Mouse (Mus musculus): Measurements from ENCODE around the gene Agbl1. TPM values are rescaled to one million over a fixed set of nuclear protein-coding genes. Genes with fewer than 3 reads are reported as not detected.

The Agbl1 gene
- polyA plus RNA-seq, 1 experiment from 2014 or later = 0.09 TPM

DNA sequence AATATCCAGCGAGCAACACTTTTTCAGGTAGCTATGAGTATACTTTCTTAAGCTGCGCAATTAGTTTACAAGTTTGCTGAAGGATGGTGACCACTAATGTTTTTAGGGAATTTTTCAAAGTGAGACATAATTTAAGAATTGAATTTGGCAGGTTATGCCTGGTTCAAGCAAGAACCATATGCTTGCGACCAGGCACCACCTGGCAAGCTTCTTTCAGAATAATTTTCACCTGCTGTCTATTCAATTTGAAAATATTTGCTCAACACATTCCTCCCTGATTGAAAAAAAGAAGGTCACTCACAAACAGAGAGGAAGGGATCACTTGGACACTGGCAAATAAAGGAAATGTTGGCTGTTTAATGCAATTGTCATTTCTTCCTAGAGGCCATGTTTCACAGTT, 779.9 kb downstream of the Agbl1 start:
- no peaks in the 10 kb centered on the region for H3K9me3 ChIP-seq (ENCODE audit: control insufficient read depth, low read length)
- no peak for ATAC-seq (ENCODE audit: insufficient number of reproducible peaks, insufficient read depth, low FRiP score, low read depth)
- H3K9ac ChIP-seq (ENCODE audit: low read length) = no peak overlapping the region
- 74% methylated on average over 3 of the region's 3 CpGs for WGBS
- no peaks in the 10 kb centered on the region for H3K27me3 ChIP-seq (ENCODE audit: control insufficient read depth, insufficient read depth, low read length)
- no peak overlapping the region for H3K27ac ChIP-seq (replicated peaks in 1 of 2; ENCODE audit: control insufficient read depth in 1 of 2, insufficient read depth in 1 of 2, low read depth in 2 of 2, low read length in 2 of 2)
- H3K36me3 ChIP-seq (ENCODE audit: control insufficient read depth, insufficient read depth, low read length) = no peaks in the 10 kb centered on the region
- no peak overlapping the region for H3K4me2 ChIP-seq (ENCODE audit: low read length)
- no peak overlapping the region for H3K4me3 ChIP-seq (ENCODE audit: control insufficient read depth in 1 of 2, insufficient read depth in 1 of 2, low read depth in 1 of 2, low read length in 2 of 2)
- no peaks in the 10 kb centered on the region for H3K4me1 ChIP-seq (ENCODE audit: control insufficient read depth in 2 of 2, insufficient read depth in 2 of 2, low read length in 2 of 2)

DNA sequence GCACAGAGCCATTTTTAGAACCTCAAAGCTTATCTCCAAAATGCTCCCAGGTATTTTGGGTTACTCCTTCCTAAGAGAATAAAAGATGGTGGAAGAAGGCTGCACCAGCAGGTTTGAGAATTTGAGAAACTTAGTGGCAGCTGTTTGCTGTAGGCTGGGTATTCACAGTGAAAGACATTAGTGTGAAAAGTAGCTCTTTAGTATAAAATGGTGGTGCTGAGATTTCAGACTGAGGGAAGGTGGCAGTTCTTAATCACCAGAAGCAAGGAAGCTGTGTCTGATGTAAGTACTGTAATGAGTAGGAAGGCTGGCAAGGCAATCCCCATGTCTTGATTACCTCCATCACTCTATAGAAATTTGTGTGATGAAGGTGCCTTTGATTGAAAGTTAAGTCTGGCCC, 799.3 kb downstream of the Agbl1 start:
- H3K27me3 ChIP-seq (ENCODE audit: control insufficient read depth, insufficient read depth, low read length) = no peaks in the 10 kb centered on the region
- H3K27ac ChIP-seq (replicated peaks in 1 of 2; ENCODE audit: control insufficient read depth in 1 of 2, insufficient read depth in 1 of 2, low read depth in 2 of 2, low read length in 2 of 2) = no peak overlapping the region
- H3K4me1 ChIP-seq (ENCODE audit: control insufficient read depth in 2 of 2, insufficient read depth in 2 of 2, low read length in 2 of 2) = no peaks in the 10 kb centered on the region
- no peak for ATAC-seq (ENCODE audit: insufficient number of reproducible peaks, insufficient read depth, low FRiP score, low read depth)
- no peak overlapping the region for H3K9ac ChIP-seq (ENCODE audit: low read length)
- H3K4me2 ChIP-seq (ENCODE audit: low read length) = no peak overlapping the region
- no peaks in the 10 kb centered on the region for H3K9me3 ChIP-seq (ENCODE audit: control insufficient read depth, low read length)
- H3K36me3 ChIP-seq (ENCODE audit: control insufficient read depth, insufficient read depth, low read length) = no peaks in the 10 kb centered on the region
- no peak overlapping the region for H3K4me3 ChIP-seq (ENCODE audit: control insufficient read depth in 1 of 2, insufficient read depth in 1 of 2, low read depth in 1 of 2, low read length in 2 of 2)

DNA sequence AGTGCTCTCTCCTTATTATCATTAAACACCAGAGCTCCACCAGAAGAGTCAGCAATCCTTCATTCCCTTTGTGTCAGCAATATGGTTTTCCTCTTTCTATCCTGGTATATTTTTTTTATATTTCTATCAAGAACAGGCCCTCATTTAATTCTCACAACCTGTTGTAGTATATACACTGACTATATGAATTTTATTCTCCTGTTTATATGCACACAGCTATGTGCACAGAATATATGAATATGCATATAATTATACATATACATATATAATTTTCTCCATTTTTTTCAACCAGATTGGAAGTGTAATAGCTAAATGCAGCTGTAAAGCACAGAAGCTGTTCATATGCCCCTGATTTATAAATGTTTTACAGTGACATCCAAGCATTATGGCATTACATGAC, 846.3 kb downstream of the Agbl1 start:
- Histone ChIP-seq H3K36me3 (ENCODE audit: control insufficient read depth, insufficient read depth, low read length) (no peaks in the 10 kb centered on the region), H3K27me3 (ENCODE audit: control insufficient read depth, insufficient read depth, low read length) (no peaks in the 10 kb centered on the region), H3K4me1 (ENCODE audit: control insufficient read depth in 2 of 2, insufficient read depth in 2 of 2, low read length in 2 of 2) (no peaks in the 10 kb centered on the region), H3K9me3 (ENCODE audit: control insufficient read depth, low read length) (no peaks in the 10 kb centered on the region), H3K27ac (replicated peaks in 1 of 2; ENCODE audit: control insufficient read depth in 1 of 2, insufficient read depth in 1 of 2, low read depth in 2 of 2, low read length in 2 of 2) (no peak overlapping the region), H3K4me3 (ENCODE audit: control insufficient read depth in 1 of 2, insufficient read depth in 1 of 2, low read depth in 1 of 2, low read length in 2 of 2) (no peak overlapping the region), H3K9ac (ENCODE audit: low read length) (no peak overlapping the region), H3K4me2 (ENCODE audit: low read length) (no peak overlapping the region)
- ATAC-seq (ENCODE audit: insufficient number of reproducible peaks, insufficient read depth, low FRiP score, low read depth) = no peak

DNA sequence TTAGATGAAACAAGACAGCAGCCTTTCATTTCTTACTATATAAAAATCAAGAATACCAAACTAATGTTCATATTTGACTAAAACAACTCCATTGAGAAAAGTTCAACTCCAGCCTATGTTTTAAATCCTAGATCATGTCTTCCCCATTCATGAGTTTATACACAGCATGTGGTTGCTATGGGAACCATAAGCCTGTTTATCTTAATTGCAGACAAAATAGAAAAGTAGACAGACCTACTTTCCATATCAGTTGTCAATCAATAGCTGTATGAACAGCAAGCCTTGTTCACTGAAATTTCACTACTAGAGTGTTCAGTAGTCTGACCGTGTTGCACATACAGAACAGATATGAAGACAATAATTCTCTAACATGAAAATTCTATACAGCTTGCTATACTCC, 857.6 kb downstream of the Agbl1 start:
- H3K27ac ChIP-seq (replicated peaks in 1 of 2; ENCODE audit: control insufficient read depth in 1 of 2, insufficient read depth in 1 of 2, low read depth in 2 of 2, low read length in 2 of 2) = no peak overlapping the region
- H3K27me3 ChIP-seq (ENCODE audit: control insufficient read depth, insufficient read depth, low read length) = no peaks in the 10 kb centered on the region
- 71% methylated on average over 1 of the region's 1 CpGs for WGBS
- no peak overlapping the region for H3K4me2 ChIP-seq (ENCODE audit: low read length)
- H3K9me3 ChIP-seq (ENCODE audit: control insufficient read depth, low read length) = no peaks in the 10 kb centered on the region
- H3K4me3 ChIP-seq (ENCODE audit: control insufficient read depth in 1 of 2, insufficient read depth in 1 of 2, low read depth in 1 of 2, low read length in 2 of 2) = no peak overlapping the region
- no peaks in the 10 kb centered on the region for H3K36me3 ChIP-seq (ENCODE audit: control insufficient read depth, insufficient read depth, low read length)
- H3K4me1 ChIP-seq (ENCODE audit: control insufficient read depth in 2 of 2, insufficient read depth in 2 of 2, low read length in 2 of 2) = no peaks in the 10 kb centered on the region
- no peak for ATAC-seq (ENCODE audit: insufficient number of reproducible peaks, insufficient read depth, low FRiP score, low read depth)
- H3K9ac ChIP-seq (ENCODE audit: low read length) = no peak overlapping the region

DNA sequence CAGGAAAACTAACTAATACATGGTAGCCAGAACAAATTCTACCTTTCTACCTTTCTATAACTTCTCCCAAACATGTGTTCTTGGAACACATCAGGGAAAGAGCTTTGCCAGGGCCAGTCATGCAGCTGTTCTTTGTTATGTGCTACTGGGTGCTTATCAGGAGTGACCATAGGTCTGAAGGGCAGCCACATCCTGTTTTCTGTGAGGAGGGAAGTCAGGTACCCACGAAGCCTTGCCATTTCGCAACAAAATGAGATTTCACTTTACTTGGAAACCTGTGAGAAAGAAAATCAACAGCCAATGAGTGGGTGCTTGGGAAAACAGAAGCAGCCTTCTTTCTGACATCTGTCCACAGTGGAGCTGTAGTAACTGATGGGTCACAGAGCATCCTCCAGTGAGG, 865.5 kb downstream of the Agbl1 start:
- Histone ChIP-seq H3K27me3 (ENCODE audit: control insufficient read depth, insufficient read depth, low read length) (no peaks in the 10 kb centered on the region), H3K9ac (ENCODE audit: low read length) (no peak overlapping the region), H3K4me2 (ENCODE audit: low read length) (no peak overlapping the region), H3K36me3 (ENCODE audit: control insufficient read depth, insufficient read depth, low read length) (no peaks in the 10 kb centered on the region), H3K4me3 (ENCODE audit: control insufficient read depth in 1 of 2, insufficient read depth in 1 of 2, low read depth in 1 of 2, low read length in 2 of 2) (no peak overlapping the region), H3K27ac (replicated peaks in 1 of 2; ENCODE audit: control insufficient read depth in 1 of 2, insufficient read depth in 1 of 2, low read depth in 2 of 2, low read length in 2 of 2) (no peak overlapping the region), H3K9me3 (ENCODE audit: control insufficient read depth, low read length) (no peaks in the 10 kb centered on the region), H3K4me1 (ENCODE audit: control insufficient read depth in 2 of 2, insufficient read depth in 2 of 2, low read length in 2 of 2) (no peaks in the 10 kb centered on the region)
- ATAC-seq (ENCODE audit: insufficient number of reproducible peaks, insufficient read depth, low FRiP score, low read depth) = no peak
- 35% methylated on average over 2 of the region's 2 CpGs for WGBS

DNA sequence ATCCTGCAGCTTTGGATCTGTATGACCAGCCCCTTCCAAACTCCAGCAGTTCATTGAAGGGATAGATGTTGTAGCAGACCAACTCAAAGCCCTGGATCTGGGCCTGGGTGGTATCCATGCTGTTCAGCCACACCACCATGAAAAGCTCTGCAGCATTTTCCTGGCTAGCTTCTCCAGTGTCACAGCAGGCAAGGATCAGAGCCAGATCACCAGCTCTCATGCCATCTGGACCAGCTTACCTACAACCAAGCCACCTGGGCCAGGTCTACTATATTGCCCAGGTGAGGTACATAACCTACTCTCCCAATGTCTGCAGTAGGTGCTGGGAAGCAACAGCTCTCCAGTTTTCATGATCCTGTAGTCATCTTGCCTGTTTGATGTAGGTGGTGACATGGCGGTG, 884.3 kb downstream of the Agbl1 start:
- no peak overlapping the region for H3K4me3 ChIP-seq (ENCODE audit: control insufficient read depth in 1 of 2, insufficient read depth in 1 of 2, low read depth in 1 of 2, low read length in 2 of 2)
- H3K27me3 ChIP-seq (ENCODE audit: control insufficient read depth, insufficient read depth, low read length) = no peaks in the 10 kb centered on the region
- H3K9ac ChIP-seq (ENCODE audit: low read length) = no peak overlapping the region
- no peak overlapping the region for H3K27ac ChIP-seq (replicated peaks in 1 of 2; ENCODE audit: control insufficient read depth in 1 of 2, insufficient read depth in 1 of 2, low read depth in 2 of 2, low read length in 2 of 2)
- H3K36me3 ChIP-seq (ENCODE audit: control insufficient read depth, insufficient read depth, low read length) = no peaks in the 10 kb centered on the region
- H3K4me2 ChIP-seq (ENCODE audit: low read length) = no peak overlapping the region
- 93% methylated on average over 1 of the region's 1 CpGs for WGBS
- no peak for ATAC-seq (ENCODE audit: insufficient number of reproducible peaks, insufficient read depth, low FRiP score, low read depth)
- no peaks in the 10 kb centered on the region for H3K9me3 ChIP-seq (ENCODE audit: control insufficient read depth, low read length)
- no peaks in the 10 kb centered on the region for H3K4me1 ChIP-seq (ENCODE audit: control insufficient read depth in 2 of 2, insufficient read depth in 2 of 2, low read length in 2 of 2)

DNA sequence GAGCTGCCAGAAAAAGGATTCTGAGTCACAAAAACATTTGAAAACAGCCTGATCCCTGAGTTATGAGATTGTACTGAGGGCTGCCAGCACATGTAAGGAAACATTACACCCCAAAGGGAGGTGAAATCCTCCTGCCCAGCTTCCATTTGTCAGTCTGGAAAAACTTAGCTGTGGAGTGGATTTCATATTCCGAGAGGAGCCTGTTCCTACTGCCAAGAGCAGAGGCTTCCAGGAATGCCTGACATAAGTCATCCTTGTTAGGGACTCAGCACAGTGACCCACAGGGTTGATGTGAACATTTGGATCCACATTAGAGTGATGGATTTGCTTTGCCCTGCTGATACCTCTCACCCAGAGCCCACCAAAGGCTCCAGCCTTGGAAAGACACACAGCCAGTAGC, 899.4 kb downstream of the Agbl1 start:
- no peak for ATAC-seq (ENCODE audit: insufficient number of reproducible peaks, insufficient read depth, low FRiP score, low read depth)
- Histone ChIP-seq H3K4me1 (ENCODE audit: control insufficient read depth in 2 of 2, insufficient read depth in 2 of 2, low read length in 2 of 2) (peaks cover 0 to 2% of the 10 kb centered on the region in 2 experiments; a peak in 1 of 4 replicates), H3K27ac (replicated peaks in 1 of 2; ENCODE audit: control insufficient read depth in 1 of 2, insufficient read depth in 1 of 2, low read depth in 2 of 2, low read length in 2 of 2) (no peak overlapping the region), H3K27me3 (ENCODE audit: control insufficient read depth, insufficient read depth, low read length) (no peaks in the 10 kb centered on the region), H3K9ac (ENCODE audit: low read length) (no peak overlapping the region), H3K4me2 (ENCODE audit: low read length) (no peak overlapping the region), H3K36me3 (ENCODE audit: control insufficient read depth, insufficient read depth, low read length) (no peaks in the 10 kb centered on the region), H3K9me3 (ENCODE audit: control insufficient read depth, low read length) (no peaks in the 10 kb centered on the region), H3K4me3 (ENCODE audit: control insufficient read depth in 1 of 2, insufficient read depth in 1 of 2, low read depth in 1 of 2, low read length in 2 of 2) (no peak overlapping the region)
- WGBS = 52% methylated on average over 1 of the region's 1 CpGs

DNA sequence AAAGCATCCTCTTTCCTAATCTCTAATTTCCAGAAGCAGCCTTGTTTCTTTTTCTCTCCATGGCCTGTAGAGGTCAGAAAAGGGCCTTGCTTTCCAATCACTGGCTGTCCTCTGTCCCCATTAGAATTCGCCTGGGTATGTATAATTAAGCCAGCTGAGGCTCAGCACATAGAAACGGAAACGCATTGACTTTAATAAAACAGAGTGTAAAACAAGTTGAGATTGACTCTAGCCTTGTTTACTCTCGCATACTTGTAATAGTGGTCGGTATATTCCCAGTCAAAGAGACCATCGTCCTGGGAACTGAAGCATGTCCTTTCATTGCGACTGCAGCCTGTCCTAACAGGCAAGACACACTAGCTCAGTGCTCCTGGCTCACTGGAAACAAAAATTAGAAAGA, 902.3 kb downstream of the Agbl1 start:
- WGBS = 42% methylated on average over 7 of the region's 7 CpGs
- no peak overlapping the region for H3K27ac ChIP-seq (replicated peaks in 1 of 2; ENCODE audit: control insufficient read depth in 1 of 2, insufficient read depth in 1 of 2, low read depth in 2 of 2, low read length in 2 of 2)
- no peak overlapping the region for H3K4me3 ChIP-seq (ENCODE audit: control insufficient read depth in 1 of 2, insufficient read depth in 1 of 2, low read depth in 1 of 2, low read length in 2 of 2)
- H3K4me1 ChIP-seq (ENCODE audit: control insufficient read depth in 2 of 2, insufficient read depth in 2 of 2, low read length in 2 of 2) = peaks cover 0 to 2% of the 10 kb centered on the region in 2 experiments; a peak in 1 of 4 replicates
- H3K36me3 ChIP-seq (ENCODE audit: control insufficient read depth, insufficient read depth, low read length) = no peaks in the 10 kb centered on the region
- H3K4me2 ChIP-seq (ENCODE audit: low read length) = no peak overlapping the region
- H3K9me3 ChIP-seq (ENCODE audit: control insufficient read depth, low read length) = no peaks in the 10 kb centered on the region
- no peaks in the 10 kb centered on the region for H3K27me3 ChIP-seq (ENCODE audit: control insufficient read depth, insufficient read depth, low read length)
- no peak for ATAC-seq (ENCODE audit: insufficient number of reproducible peaks, insufficient read depth, low FRiP score, low read depth)
- no peak overlapping the region for H3K9ac ChIP-seq (ENCODE audit: low read length)

Measured in heart, embryonic 14.5 days (tissue).